Mouse (Mus musculus) G1E (cell line): ENCODE results near the gene Cyp2t4.

Experiments used
- CTCF ChIP-seq: IDR thresholded peaks from 2 replicates; pipeline ENCODE4 v1.5.1; 2012; ENCODE audit warnings: low read depth, low read length, inconsistent platforms, mixed read lengths
- GATA1 ChIP-seq: IDR thresholded peaks from 2 replicates; pipeline ENCODE4 v1.6.1; 2012; ENCODE audit warnings: borderline replicate concordance, low read length, inconsistent platforms, mixed read lengths
- POLR2AphosphoS5 ChIP-seq: IDR thresholded peaks from 2 replicates; pipeline ENCODE4 v1.6.1; 2012; ENCODE audit warnings: low read depth, low read length, inconsistent platforms; ENCODE audit not compliant: insufficient replicate concordance

- TF ChIP-seq CTCF (no peak), GATA1 (no peak), POLR2AphosphoS5 (no peak)
Measured at GRCm38 (mm10) chr7:27174896-27175295, 21.4 kb downstream of the Cyp2t4 start.
